Mouse (Mus musculus): Measurements from ENCODE around the gene Rbm42. TPM values are rescaled to one million over a fixed set of nuclear protein-coding genes. Genes with fewer than 3 reads are reported as not detected.
A peak's percentile ranks its signal among the peaks of the same experiment; 100 is the strongest.

Rbm42 gene
- total RNA-seq, 2 experiments from 2014 or later = 37.4 to 38.3 TPM

- H3K4me3 ChIP-seq = no peak overlapping the region
- H3K27ac ChIP-seq = no peak overlapping the region
- DNase-seq = no peak
- no peak for TF ChIP-seq CTCF (IDR thresholded peaks at IDR 0.05)
- intact Hi-C loops (cut with DNase I) = no loop called here
These were observed 11.0 kb downstream of the Rbm42 start for GRCm38 (mm10) chr7:30639083-30639482.

GRCm38 (mm10) chr7:30636395-30636794 lies 13.7 kb downstream of the Rbm42 start:
- no peak for TF ChIP-seq CTCF (IDR thresholded peaks at IDR 0.05)
- intact Hi-C loops (cut with DNase I) = no loop called here
- H3K27ac ChIP-seq = no peak overlapping the region
- H3K4me3 ChIP-seq = no peak overlapping the region
- DNase-seq = no peak

DNA sequence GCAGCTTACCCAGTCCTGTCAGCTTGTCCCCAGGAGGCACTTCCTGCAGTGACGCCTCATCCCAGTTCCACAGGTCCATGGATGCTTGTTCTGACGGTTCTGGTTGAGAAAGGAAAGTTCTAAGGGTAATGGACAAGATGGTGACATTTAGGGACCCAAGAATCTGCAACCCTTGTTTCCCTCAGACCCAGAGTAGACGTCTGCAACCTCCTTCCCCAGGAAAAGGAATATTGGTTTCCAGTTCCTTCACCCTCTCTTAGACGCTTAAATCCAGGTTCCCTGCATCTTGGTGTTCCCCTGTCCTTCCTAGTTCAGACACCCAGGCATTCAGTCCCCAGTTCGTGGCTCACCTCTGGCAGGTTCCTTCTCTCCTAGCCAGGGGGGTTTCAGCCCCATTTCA lies 14.4 kb downstream of the Rbm42 start, which contains the start of gene Etv2:
Etv2 (minus strand) TSS at position 101 of the 400 bp plus-strand sequence.
- Histone ChIP-seq H3K27ac (no peak within 1 kb of the TSS), H3K4me3 (no peak within 1 kb of the TSS)
- no peak for TF ChIP-seq CTCF (IDR thresholded peaks at IDR 0.05)
- intact Hi-C loops (cut with DNase I) = no loop called here
- DNase-seq = no peak

DNA sequence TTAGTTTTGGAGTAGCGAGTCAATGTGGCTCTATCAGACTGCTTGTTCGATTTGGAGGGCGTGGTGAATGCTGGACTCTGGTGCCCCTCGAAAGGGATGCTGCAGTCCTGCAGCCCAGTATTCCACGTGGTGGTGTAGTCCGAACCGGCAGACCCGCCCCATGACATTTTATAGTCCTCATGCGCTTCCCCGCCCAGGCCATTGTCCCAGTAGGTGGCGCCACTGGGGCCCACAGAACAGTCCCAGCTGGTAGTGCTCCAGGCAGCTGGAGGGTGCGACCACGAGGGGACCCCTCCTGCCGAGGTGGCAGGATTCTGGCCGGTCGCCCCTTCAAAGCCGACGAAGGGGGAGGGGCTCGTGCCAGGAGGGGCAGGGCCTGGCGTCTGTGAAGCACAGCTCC lies 15.5 kb downstream of the Rbm42 start:
- Histone ChIP-seq H3K27ac (no peak overlapping the region), H3K4me3 (no peak overlapping the region)
- TF ChIP-seq CTCF (IDR thresholded peaks at IDR 0.05) = peak; percentile 42
- intact Hi-C loops (cut with DNase I) = no loop called here
- peak; percentile 39 for DNase-seq

DNA sequence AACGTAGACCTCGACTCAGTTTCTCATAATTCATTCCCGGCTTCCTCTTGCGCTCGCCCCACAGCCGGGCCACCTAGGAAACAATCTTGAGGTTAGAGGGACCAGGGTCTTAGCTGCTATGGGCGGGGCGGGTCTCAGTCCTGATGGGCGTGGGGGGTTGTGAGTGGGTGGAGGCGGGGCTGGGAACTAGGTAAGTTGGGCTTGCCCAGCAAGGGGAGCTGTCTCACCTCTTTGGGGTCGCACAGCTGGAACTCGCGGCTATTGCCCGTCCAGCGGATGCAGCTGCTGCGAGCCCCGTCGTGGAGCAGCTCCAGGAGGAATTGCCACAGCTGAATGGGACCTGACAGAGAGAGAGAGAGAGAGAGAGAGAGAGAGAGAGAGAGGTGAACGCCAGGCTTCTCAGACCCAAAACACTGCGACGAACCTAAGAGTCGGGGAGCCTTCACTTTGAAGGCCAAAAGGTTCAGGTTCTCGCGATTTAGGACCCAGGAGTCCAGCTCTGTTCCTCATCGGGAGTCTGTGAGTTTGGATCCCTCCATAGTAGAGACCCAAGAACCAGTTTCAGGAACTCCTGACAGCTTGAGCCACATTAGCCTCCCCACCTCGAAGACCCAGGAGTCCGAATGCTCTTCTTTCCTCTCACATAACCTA lies 16.2 kb downstream of the Rbm42 start:
- intact Hi-C loops (cut with DNase I) = no loop called here
- Histone ChIP-seq H3K27ac (no peak overlapping the region), H3K4me3 (no peak overlapping the region)
- TF ChIP-seq CTCF (IDR thresholded peaks at IDR 0.05) = no peak
- no peak for DNase-seq

DNA sequence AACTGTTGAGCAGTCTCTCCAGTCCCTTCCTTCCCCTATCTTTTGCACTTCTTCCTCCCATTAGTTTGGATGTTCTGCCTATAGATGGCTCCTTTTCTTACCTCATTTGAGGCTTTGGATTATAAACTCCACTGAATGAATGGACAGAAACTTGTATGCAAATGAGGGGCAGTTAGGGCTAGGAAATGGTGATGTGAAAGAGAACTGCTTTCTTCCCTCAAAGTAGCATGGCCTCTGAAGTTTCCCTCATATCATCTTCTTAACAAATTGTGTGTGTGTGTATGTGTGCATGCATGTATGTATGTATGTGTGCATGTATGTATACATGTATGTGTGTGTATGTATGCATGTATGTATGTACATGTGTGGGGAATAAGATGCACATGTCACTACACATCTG lies 21.1 kb downstream of the Rbm42 start:
- no peak overlapping the region for H3K27ac ChIP-seq
- no peak for TF ChIP-seq CTCF (IDR thresholded peaks at IDR 0.05)
- no peak for DNase-seq
- intact Hi-C loops (cut with DNase I) = loop anchor here (10.0 kb wide), 1 partner anchor 326 kb away; the partner anchor contains the start of gene Usf2
- no peak overlapping the region for H3K4me3 ChIP-seq

- intact Hi-C loops (cut with DNase I) = loop anchor here (10.0 kb wide), 1 partner anchor 328 kb away; the partner anchor contains the start of gene Usf2
- H3K27ac ChIP-seq = peak overlapping the region; percentile 92
- no peak for DNase-seq
- no peak for TF ChIP-seq CTCF (IDR thresholded peaks at IDR 0.05)
- H3K4me3 ChIP-seq = no peak overlapping the region; the same call in 1 of the 2 replicates
These were observed 23.5 kb downstream of the Rbm42 start for GRCm38 (mm10) chr7:30626647-30627046.

GRCm38 (mm10) chr7:30625530-30626384 lies 24.4 kb downstream of the Rbm42 start, which contains the start of gene Cox6b1:
Gene Cox6b1, minus strand, starts transcription at chr7:30626151.
- peak within 1 kb of the TSS; percentile 92 for H3K27ac ChIP-seq
- DNase-seq = peak; percentile 92
- peak within 1 kb of the TSS; percentile 89 for H3K4me3 ChIP-seq
- no peak for TF ChIP-seq CTCF (IDR thresholded peaks at IDR 0.05)
- intact Hi-C loops (cut with DNase I) = loop anchor here (10.0 kb wide), 1 partner anchor 329 kb away; the partner anchor contains the start of gene Usf2

DNA sequence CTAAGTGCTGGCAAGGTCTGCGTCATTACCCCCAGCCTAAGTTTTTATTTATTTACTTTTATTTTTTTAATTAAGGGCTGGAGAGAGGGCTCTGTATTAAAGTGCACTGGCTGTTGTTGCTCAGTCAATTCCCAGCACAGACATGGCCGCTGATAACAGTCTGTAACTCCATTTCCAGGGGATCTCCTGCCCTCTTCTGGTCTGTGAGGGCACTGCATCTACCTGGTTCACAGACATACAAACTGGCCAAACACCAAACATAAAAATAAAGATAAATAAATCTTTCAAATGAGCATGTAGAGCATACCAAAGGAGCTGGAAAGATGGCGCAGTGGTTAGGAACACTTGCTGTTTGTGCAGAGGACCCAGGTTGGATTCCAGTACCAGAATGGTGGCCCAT lies 30.9 kb downstream of the Rbm42 start:
- no peak overlapping the region for H3K27ac ChIP-seq
- intact Hi-C loops (cut with DNase I) = no loop called here
- no peak overlapping the region for H3K4me3 ChIP-seq
- peak; percentile 68 for TF ChIP-seq CTCF (IDR thresholded peaks at IDR 0.05)
- DNase-seq = peak; percentile 34

GRCm38 (mm10) chr7:30618658-30619057 lies 31.5 kb downstream of the Rbm42 start:
- Histone ChIP-seq H3K4me3 (no peak overlapping the region), H3K27ac (no peak overlapping the region)
- DNase-seq = no peak
- TF ChIP-seq CTCF (IDR thresholded peaks at IDR 0.05) = no peak
- intact Hi-C loops (cut with DNase I) = no loop called here

- no peak for TF ChIP-seq CTCF (IDR thresholded peaks at IDR 0.05)
- intact Hi-C loops (cut with DNase I) = no loop called here
- no peak overlapping the region for H3K4me3 ChIP-seq
- no peak overlapping the region for H3K27ac ChIP-seq
- no peak for DNase-seq
These were observed 34.9 kb downstream of the Rbm42 start for GRCm38 (mm10) chr7:30615049-30615760.

DNA sequence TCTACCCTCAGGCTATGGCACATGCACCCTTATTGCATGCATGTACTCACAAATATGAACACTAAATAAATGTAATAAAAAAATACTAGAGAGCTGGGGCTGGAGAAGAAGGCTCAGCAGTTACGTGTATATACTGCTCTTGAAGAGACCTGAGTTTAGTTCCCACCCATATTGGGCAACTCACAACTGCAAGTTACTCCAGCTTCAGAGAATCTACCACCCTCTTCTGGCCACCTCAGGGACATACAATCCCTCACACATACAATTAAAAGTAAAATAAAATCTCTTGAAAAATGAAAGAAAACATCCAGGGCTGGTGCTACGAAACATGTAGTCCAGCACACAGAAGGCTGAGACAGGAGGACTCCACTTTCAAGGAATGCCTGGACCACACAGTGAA lies 35.7 kb downstream of the Rbm42 start:
- intact Hi-C loops (cut with DNase I) = no loop called here
- no peak overlapping the region for H3K4me3 ChIP-seq
- no peak for DNase-seq
- peak; percentile 24; the same call in 1 of the 2 replicates for TF ChIP-seq CTCF (IDR thresholded peaks at IDR 0.05)
- H3K27ac ChIP-seq = no peak overlapping the region
